Mouse (Mus musculus) bone marrow macrophage, adult 2 months (primary cell): ENCODE measurements around the gene Olfr1221.

Experiments used
- CTCF ChIP-seq: IDR thresholded peaks from 2 replicates; pipeline ENCODE4 v1.5.1; 2012; ENCODE audit warnings: low read depth, mild to moderate bottlenecking, low read length, moderate library complexity
- POLR2A ChIP-seq: IDR thresholded peaks from 2 replicates; pipeline ENCODE4 v1.6.1; 2012; ENCODE audit warnings: mild to moderate bottlenecking, low read depth, low read length, borderline replicate concordance

DNA sequence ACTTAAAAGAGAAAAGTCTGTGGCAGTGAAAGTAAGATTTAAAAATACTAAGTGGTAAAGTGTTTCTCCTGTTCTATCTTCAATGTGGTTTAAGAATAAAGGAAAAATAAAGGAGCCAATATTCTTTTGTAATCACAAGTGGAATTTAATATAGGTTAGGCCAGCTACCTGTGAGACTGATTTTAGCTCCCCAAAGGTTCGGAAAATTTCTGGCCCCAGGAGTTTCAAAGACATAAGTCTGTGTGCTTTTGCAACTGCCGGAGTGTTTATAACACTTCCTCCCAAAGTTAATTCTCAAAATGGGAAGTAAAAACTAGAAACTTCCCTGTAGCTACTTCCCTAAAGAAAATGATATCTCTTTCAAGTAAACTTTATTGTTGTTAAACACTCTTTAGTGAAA, at the start of gene Olfr1221:
- TF ChIP-seq CTCF (no peak), POLR2A (no peak)
